Mouse (Mus musculus): ENCODE data around the gene Lrrc75b. TPM values are rescaled to one million over a fixed set of nuclear protein-coding genes. Genes with fewer than 3 reads are reported as not detected.

Lrrc75b gene
- polyA plus RNA-seq, 1 experiment = not detected

- H3K27ac ChIP-seq (replicated peaks; ENCODE audit: low read depth, low read length) = no peak overlapping the region
- no peaks in the 10 kb centered on the region; the same call in 1 of the 2 replicates for H3K4me1 ChIP-seq (ENCODE audit: control insufficient read depth, insufficient read depth, insufficient read length, low read length)
- no peak overlapping the region for H3K4me3 ChIP-seq (ENCODE audit: insufficient read depth, low read depth, low read length)
Measured at GRCm38 (mm10) chr10:75559041-75559675, 972 bp downstream of the Lrrc75b start.

- no peak overlapping the region for H3K27ac ChIP-seq (replicated peaks; ENCODE audit: low read depth, low read length)
- no peak overlapping the region for H3K4me3 ChIP-seq (ENCODE audit: insufficient read depth, low read depth, low read length)
- no peaks in the 10 kb centered on the region; the same call in 1 of the 2 replicates for H3K4me1 ChIP-seq (ENCODE audit: control insufficient read depth, insufficient read depth, insufficient read length, low read length)
Measured at GRCm38 (mm10) chr10:75558515-75558914, 1.6 kb downstream of the Lrrc75b start.

GRCm38 (mm10) chr10:75556026-75556425 is 4.1 kb downstream of the Lrrc75b start:
- no peaks in the 10 kb centered on the region; the same call in 1 of the 2 replicates for H3K4me1 ChIP-seq (ENCODE audit: control insufficient read depth, insufficient read depth, insufficient read length, low read length)
- no peak overlapping the region for H3K27ac ChIP-seq (replicated peaks; ENCODE audit: low read depth, low read length)
- no peak overlapping the region for H3K4me3 ChIP-seq (ENCODE audit: insufficient read depth, low read depth, low read length)

GRCm38 (mm10) chr10:75555557-75555956 is 4.6 kb downstream of the Lrrc75b start:
- no peaks in the 10 kb centered on the region; the same call in 1 of the 2 replicates for H3K4me1 ChIP-seq (ENCODE audit: control insufficient read depth, insufficient read depth, insufficient read length, low read length)
- H3K4me3 ChIP-seq (ENCODE audit: insufficient read depth, low read depth, low read length) = no peak overlapping the region
- H3K27ac ChIP-seq (replicated peaks; ENCODE audit: low read depth, low read length) = no peak overlapping the region

- no peaks in the 10 kb centered on the region; the same call in 1 of the 2 replicates for H3K4me1 ChIP-seq (ENCODE audit: control insufficient read depth, insufficient read depth, insufficient read length, low read length)
- no peak overlapping the region for H3K27ac ChIP-seq (replicated peaks; ENCODE audit: low read depth, low read length)
- H3K4me3 ChIP-seq (ENCODE audit: insufficient read depth, low read depth, low read length) = no peak overlapping the region
Measured at GRCm38 (mm10) chr10:75554090-75554489, 6.0 kb downstream of the Lrrc75b start.

GRCm38 (mm10) chr10:75552701-75553450 is 7.3 kb downstream of the Lrrc75b start:
- Histone ChIP-seq H3K4me1 (ENCODE audit: control insufficient read depth, insufficient read depth, insufficient read length, low read length) (no peaks in the 10 kb centered on the region; the same call in 1 of the 2 replicates), H3K27ac (replicated peaks; ENCODE audit: low read depth, low read length) (no peak overlapping the region), H3K4me3 (ENCODE audit: insufficient read depth, low read depth, low read length) (no peak overlapping the region)

- Histone ChIP-seq H3K4me1 (ENCODE audit: control insufficient read depth, insufficient read depth, insufficient read length, low read length) (no peaks in the 10 kb centered on the region; the same call in 1 of the 2 replicates), H3K4me3 (ENCODE audit: insufficient read depth, low read depth, low read length) (no peak overlapping the region), H3K27ac (replicated peaks; ENCODE audit: low read depth, low read length) (no peak overlapping the region)
Measured at GRCm38 (mm10) chr10:75552106-75552505, 8.0 kb downstream of the Lrrc75b start.

GRCm38 (mm10) chr10:75551175-75551574 is 9.0 kb downstream of the Lrrc75b start:
- Histone ChIP-seq H3K4me1 (ENCODE audit: control insufficient read depth, insufficient read depth, insufficient read length, low read length) (no peaks in the 10 kb centered on the region; the same call in 1 of the 2 replicates), H3K4me3 (ENCODE audit: insufficient read depth, low read depth, low read length) (no peak overlapping the region), H3K27ac (replicated peaks; ENCODE audit: low read depth, low read length) (no peak overlapping the region)

- H3K4me1 ChIP-seq (ENCODE audit: control insufficient read depth, insufficient read depth, insufficient read length, low read length) = no peaks in the 10 kb centered on the region
- no peak overlapping the region for H3K27ac ChIP-seq (replicated peaks; ENCODE audit: low read depth, low read length)
- H3K4me3 ChIP-seq (ENCODE audit: insufficient read depth, low read depth, low read length) = no peak overlapping the region
Measured at GRCm38 (mm10) chr10:75549886-75550285, 10.2 kb downstream of the Lrrc75b start.

- Histone ChIP-seq H3K4me3 (ENCODE audit: insufficient read depth, low read depth, low read length) (no peak overlapping the region), H3K27ac (replicated peaks; ENCODE audit: low read depth, low read length) (no peak overlapping the region), H3K4me1 (ENCODE audit: control insufficient read depth, insufficient read depth, insufficient read length, low read length) (no peaks in the 10 kb centered on the region)
Measured at GRCm38 (mm10) chr10:75548486-75548885, 11.6 kb downstream of the Lrrc75b start.

- H3K4me1 ChIP-seq (ENCODE audit: control insufficient read depth, insufficient read depth, insufficient read length, low read length) = no peaks in the 10 kb centered on the region
- no peak overlapping the region for H3K4me3 ChIP-seq (ENCODE audit: insufficient read depth, low read depth, low read length)
- H3K27ac ChIP-seq (replicated peaks; ENCODE audit: low read depth, low read length) = no peak overlapping the region
Measured at GRCm38 (mm10) chr10:75547901-75548300, 12.2 kb downstream of the Lrrc75b start.

- H3K4me3 ChIP-seq (ENCODE audit: insufficient read depth, low read depth, low read length) = no peak overlapping the region
- no peaks in the 10 kb centered on the region for H3K4me1 ChIP-seq (ENCODE audit: control insufficient read depth, insufficient read depth, insufficient read length, low read length)
- H3K27ac ChIP-seq (replicated peaks; ENCODE audit: low read depth, low read length) = no peak overlapping the region
Measured at GRCm38 (mm10) chr10:75536123-75536522, 24.0 kb downstream of the Lrrc75b start.

- Histone ChIP-seq H3K27ac (replicated peaks; ENCODE audit: low read depth, low read length) (no peak overlapping the region), H3K4me3 (ENCODE audit: insufficient read depth, low read depth, low read length) (no peak overlapping the region), H3K4me1 (ENCODE audit: control insufficient read depth, insufficient read depth, insufficient read length, low read length) (no peaks in the 10 kb centered on the region)
Measured at GRCm38 (mm10) chr10:75535423-75535822, 24.7 kb downstream of the Lrrc75b start.

GRCm38 (mm10) chr10:75534934-75535333 is 25.2 kb downstream of the Lrrc75b start:
- Histone ChIP-seq H3K27ac (replicated peaks; ENCODE audit: low read depth, low read length) (no peak overlapping the region), H3K4me1 (ENCODE audit: control insufficient read depth, insufficient read depth, insufficient read length, low read length) (no peaks in the 10 kb centered on the region), H3K4me3 (ENCODE audit: insufficient read depth, low read depth, low read length) (no peak overlapping the region)

GRCm38 (mm10) chr10:75534216-75534615 is 25.9 kb downstream of the Lrrc75b start:
- no peaks in the 10 kb centered on the region for H3K4me1 ChIP-seq (ENCODE audit: control insufficient read depth, insufficient read depth, insufficient read length, low read length)
- H3K27ac ChIP-seq (replicated peaks; ENCODE audit: low read depth, low read length) = no peak overlapping the region
- H3K4me3 ChIP-seq (ENCODE audit: insufficient read depth, low read depth, low read length) = no peak overlapping the region

All from brown adipose tissue, adult 24 weeks (tissue).